Mouse (Mus musculus) monocyte, adult 2 months (primary cell): ENCODE measurements around the gene Hnrnpr.

Experiments
- DNase-seq, 2 experiments: peaks; one replicate each; pipeline ENCODE4 v3.0.0; 2022; ENCODE audit warnings: low spot score in 2 of 2, low read depth in 1 of 2

Gene Hnrnpr

GRCm38 (mm10) chr4:136310229-136311041 lies at the start of gene Hnrnpr:
TSS of gene Hnrnpr (plus strand) at chr4:136310942.
- DNase-seq: peak; percentile 93 to 95

- DNase-seq: peak in 1 of 2 experiments; percentile 22
Observed at GRCm38 (mm10) chr4:136261912-136262311, 48.8 kb upstream of the Hnrnpr start.

GRCm38 (mm10) chr4:136263555-136263954 lies 47.2 kb upstream of the Hnrnpr start:
- no peak for DNase-seq

GRCm38 (mm10) chr4:136266716-136267343 lies 43.9 kb upstream of the Hnrnpr start:
- DNase-seq: peak; percentile 32 to 48

- DNase-seq: no peak
Observed at GRCm38 (mm10) chr4:136268912-136269311, 41.8 kb upstream of the Hnrnpr start.

- DNase-seq: no peak
Observed at GRCm38 (mm10) chr4:136270648-136271047, 40.1 kb upstream of the Hnrnpr start.

GRCm38 (mm10) chr4:136281097-136281496 lies 29.6 kb upstream of the Hnrnpr start:
- DNase-seq: no peak

- DNase-seq: no peak
Observed at GRCm38 (mm10) chr4:136281611-136282010, 29.1 kb upstream of the Hnrnpr start.

GRCm38 (mm10) chr4:136282621-136283480 lies 27.9 kb upstream of the Hnrnpr start:
- no peak for DNase-seq

- no peak for DNase-seq
Observed at GRCm38 (mm10) chr4:136283783-136284182, 27.0 kb upstream of the Hnrnpr start.

- DNase-seq: no peak
Observed at GRCm38 (mm10) chr4:136284455-136284854, 26.3 kb upstream of the Hnrnpr start, which contains the start of gene Zfp46. TSS of gene Zfp46 (plus strand) at chr4:136284683.

- no peak for DNase-seq
Observed at GRCm38 (mm10) chr4:136284891-136285290, 25.9 kb upstream of the Hnrnpr start.

- DNase-seq: peak; percentile 76 to 80
Observed at GRCm38 (mm10) chr4:136285348-136285810, 25.4 kb upstream of the Hnrnpr start.

- peak; percentile 79 to 87 for DNase-seq
Observed at GRCm38 (mm10) chr4:136285811-136286371, 24.9 kb upstream of the Hnrnpr start.

GRCm38 (mm10) chr4:136289918-136290780 lies 20.6 kb upstream of the Hnrnpr start:
- no peak for DNase-seq

- no peak for DNase-seq
Observed at GRCm38 (mm10) chr4:136290781-136291595, 19.8 kb upstream of the Hnrnpr start.

GRCm38 (mm10) chr4:136291692-136292091 lies 19.1 kb upstream of the Hnrnpr start:
- DNase-seq: no peak

- no peak for DNase-seq
Observed at GRCm38 (mm10) chr4:136295941-136296340, 14.8 kb upstream of the Hnrnpr start.

GRCm38 (mm10) chr4:136302462-136302861 lies 8.3 kb upstream of the Hnrnpr start:
- no peak for DNase-seq
